Mouse (Mus musculus): ENCODE results near the gene Ube2h.

- TF ChIP-seq CTCF (IDR thresholded peaks at IDR 0.05; ENCODE audit: control insufficient read depth, insufficient read depth, low read length) (no peak), POLR2A (IDR thresholded peaks at IDR 0.05; ENCODE audit: borderline replicate concordance, control insufficient read depth, low read depth, low read length) (no peak)
Observed at GRCm38 (mm10) chr6:30228353-30228752, 76.0 kb downstream of the Ube2h start.
